Mouse (Mus musculus) stomach, postnatal 0 days (tissue): ENCODE results near the gene S100a14. TPM values are rescaled to one million over a fixed set of nuclear protein-coding genes. Genes with fewer than 3 reads are reported as not detected.

Source experiments
- ATAC-seq: fragments of 200-750 bp; cut with Nextera tagmentation; 2 replicates; pipeline ENCODE4 v1.8.0; 2017; ENCODE audit not compliant: low FRiP score, low TSS enrichment
- DNase-seq: peaks from one replicate; pipeline ENCODE4 v3.0.0-alpha.2; 2016; ENCODE audit warnings: low spot score
- H3K27ac ChIP-seq: fragments of 300-500 bp; sonication (generic); replicated peaks from 2 replicates; pipeline ENCODE4 v1.5.1; 2014; ENCODE audit warnings: mild to moderate bottlenecking, control low read depth
- H3K27me3 ChIP-seq: fragments of 300-500 bp; sonication (generic); 2 replicates; pipeline ENCODE4 v1.6.1; 2014; ENCODE audit warnings: low read length; ENCODE audit not compliant: control insufficient read depth, insufficient read depth
- H3K36me3 ChIP-seq: fragments of 300-500 bp; sonication (generic); 2 replicates; pipeline ENCODE4 v1.6.1; 2014; ENCODE audit warnings: low read length, mixed read lengths; ENCODE audit not compliant: control insufficient read depth, insufficient read depth
- H3K4me1 ChIP-seq: fragments of 300-500 bp; sonication (generic); replicated peaks from 2 replicates; pipeline ENCODE4 v1.6.1; 2014; ENCODE audit warnings: antibody characterized with exemption; ENCODE audit not compliant: control insufficient read depth, insufficient read depth
- H3K4me2 ChIP-seq: fragments of 300-500 bp; sonication (generic); replicated peaks from 2 replicates; pipeline ENCODE4 v1.6.1; 2014; ENCODE audit warnings: low read depth, mild to moderate bottlenecking, control low read depth, moderate library complexity
- H3K4me3 ChIP-seq: fragments of 300-500 bp; sonication (generic); 2 replicates; pipeline ENCODE4 v1.5.1; 2014; ENCODE audit warnings: low read depth, low read length, control low read depth
- H3K9ac ChIP-seq: fragments of 300-500 bp; sonication (generic); 2 replicates; pipeline ENCODE4 v1.6.1; 2014; ENCODE audit warnings: mild to moderate bottlenecking, low read length, control low read depth, mixed read lengths
- H3K9me3 ChIP-seq: fragments of 300-500 bp; sonication (generic); 2 replicates; pipeline ENCODE4 v1.6.1; 2016; ENCODE audit warnings: low read length; ENCODE audit not compliant: control insufficient read depth
- CTCF ChIP-seq: IDR thresholded peaks from 2 replicates; pipeline ENCODE4 v1.5.1; 2016; ENCODE audit warnings: antibody characterized with exemption, low read depth, mild to moderate bottlenecking, moderate library complexity
- EP300 ChIP-seq: optimal IDR thresholded peaks from 2 replicates; pipeline ENCODE3; 2016; ENCODE audit warnings: antibody characterized with exemption
- WGBS: fragments of 180-500 bp; shearing (Covaris S2); extraction: QIAGEN DNeasy Blood & Tissue Kit; methylation state at CpG from one replicate; pipeline ENCODE4 v1.1.7; 2014; 5-methylcytosine and 5-hydroxymethylcytosine counted together
- polyA plus RNA-seq: library from polyadenylated mRNA; unstranded; fragments of >200 nt; fragmentation: Nextera tagmentation; extraction: Ambion mirVana; gene quantifications from 2 replicates; pipeline ENCODE4 v1.2.1, GENCODE M21; 2015

S100a14 gene
- polyA plus RNA-seq: 271 and 299 TPM in 2 replicates

DNA sequence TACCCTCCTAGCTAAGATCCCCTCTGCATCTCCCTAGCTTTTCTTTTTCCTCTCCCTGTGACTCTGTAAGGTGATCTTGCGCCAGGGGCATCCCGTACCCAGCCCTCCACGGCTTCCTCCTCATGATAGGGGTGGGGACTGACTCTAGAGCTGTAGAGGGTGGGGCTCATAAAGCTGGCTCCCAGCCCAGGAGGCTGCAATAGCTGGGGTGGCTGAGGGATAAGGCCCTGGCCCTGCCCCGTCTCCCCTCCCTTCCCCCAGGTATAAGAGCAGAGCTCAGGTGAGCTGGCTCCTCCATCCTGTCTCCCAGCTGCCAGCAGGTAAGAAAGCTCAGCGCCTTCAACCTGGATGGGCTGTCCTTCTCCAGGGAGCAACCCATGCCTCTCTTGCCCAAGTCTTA, at the start of gene S100a14:
Gene S100a14, plus strand, starts transcription at position 277 of the 400 bp plus-strand sequence.
- H3K4me1 ChIP-seq: no peaks in the 10 kb centered on the region; the same call in 1 of the 2 replicates
- 31% methylated on average over 5 of the region's 5 CpGs for WGBS
- H3K9me3 ChIP-seq: no peaks in the 10 kb centered on the region
- peak; percentile 82 for DNase-seq
- peak within 1 kb of the TSS; percentile 51 for H3K9ac ChIP-seq
- peak within 1 kb of the TSS; percentile 88 for H3K27ac ChIP-seq
- peak; percentile 94 for ATAC-seq
- no peaks in the 10 kb centered on the region for H3K27me3 ChIP-seq
- H3K4me3 ChIP-seq: peak within 1 kb of the TSS; percentile 37
- H3K4me2 ChIP-seq: peak within 1 kb of the TSS; percentile 46
- TF ChIP-seq CTCF (no peak), EP300 (no peak)
- no peaks in the 10 kb centered on the region for H3K36me3 ChIP-seq

DNA sequence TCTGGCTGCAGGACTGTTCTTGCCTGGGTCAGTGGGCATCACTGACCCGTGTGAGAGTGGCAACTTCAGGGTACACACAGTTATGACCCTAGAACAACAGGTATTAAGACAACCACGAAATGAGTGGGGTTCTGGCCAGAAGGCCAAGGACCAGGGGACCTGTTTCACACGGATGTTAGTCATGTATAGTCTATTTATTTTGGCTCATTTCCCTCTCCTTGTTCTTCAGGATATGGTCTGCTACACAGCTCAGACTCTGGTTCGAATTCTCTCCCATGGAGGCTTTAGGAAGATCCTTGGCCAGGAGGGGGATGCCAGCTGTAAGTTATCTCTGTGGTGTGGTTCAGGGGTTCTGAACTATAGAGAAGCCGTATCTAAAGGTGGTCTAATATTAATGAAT, 39.7 kb upstream of the S100a14 start:
- peak overlapping the region; percentile 50; the same call in 1 of the 2 replicates for H3K27ac ChIP-seq
- ATAC-seq (peak; percentile 21; the same call in 1 of the 2 replicates), DNase-seq (peak; percentile 32)
- H3K9me3 ChIP-seq: no peaks in the 10 kb centered on the region
- H3K27me3 ChIP-seq: no peaks in the 10 kb centered on the region
- H3K9ac ChIP-seq: no peak overlapping the region
- no peak overlapping the region for H3K4me2 ChIP-seq
- TF ChIP-seq EP300 (no peak), CTCF (no peak)
- H3K4me3 ChIP-seq: no peak overlapping the region
- 59% methylated on average over 5 of the region's 5 CpGs for WGBS
- peaks cover 12% of the 10 kb centered on the region for H3K36me3 ChIP-seq
- H3K4me1 ChIP-seq: no peaks in the 10 kb centered on the region; the same call in 1 of the 2 replicates

DNA sequence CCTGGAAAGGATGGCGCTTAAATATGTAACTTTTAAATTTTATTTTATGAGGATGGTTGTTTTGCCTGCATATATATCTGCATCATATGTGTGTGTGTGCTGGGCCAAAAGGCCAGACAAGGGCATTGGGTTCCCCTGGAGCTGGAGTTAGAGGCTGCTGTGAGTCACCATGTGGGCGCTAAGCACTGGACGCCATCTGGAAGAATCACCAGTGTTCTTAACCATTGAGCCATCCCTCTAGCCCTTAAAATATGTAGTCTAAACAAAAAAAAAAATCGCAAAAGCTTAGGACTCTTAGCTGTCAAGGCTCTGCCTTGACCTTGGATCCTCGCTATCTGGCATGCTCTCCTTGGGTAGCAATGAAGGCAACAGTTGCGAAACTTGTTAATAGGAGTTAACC, 38.1 kb upstream of the S100a14 start:
- H3K9ac ChIP-seq: no peak overlapping the region
- H3K4me2 ChIP-seq: no peak overlapping the region
- DNase-seq (no peak), ATAC-seq (no peak)
- 0 out of 2 replicates have a peak, but pooled peaks cover 4% of the 10 kb centered on the region for H3K36me3 ChIP-seq
- no peaks in the 10 kb centered on the region for H3K9me3 ChIP-seq
- 80% methylated on average over 6 of the region's 6 CpGs for WGBS
- H3K4me1 ChIP-seq: no peaks in the 10 kb centered on the region; the same call in 1 of the 2 replicates
- H3K4me3 ChIP-seq: no peak overlapping the region
- no peak overlapping the region for H3K27ac ChIP-seq
- no peaks in the 10 kb centered on the region for H3K27me3 ChIP-seq
- TF ChIP-seq EP300 (no peak), CTCF (no peak)

- peak within 1 kb of the TSS; percentile 64 for H3K4me2 ChIP-seq
- H3K27me3 ChIP-seq: no peaks in the 10 kb centered on the region
- H3K27ac ChIP-seq: peak within 1 kb of the TSS; percentile 85
- no peaks in the 10 kb centered on the region for H3K9me3 ChIP-seq
- H3K36me3 ChIP-seq: peaks cover 2% of the 10 kb centered on the region; the same call in 1 of the 2 replicates
- TF ChIP-seq CTCF: peak; percentile 89
- TF ChIP-seq EP300: no peak
- peak within 1 kb of the TSS; percentile 87 for H3K9ac ChIP-seq
- H3K4me3 ChIP-seq: peak within 1 kb of the TSS; percentile 64
- ATAC-seq (peak; percentile 98), DNase-seq (peak; percentile 98)
- no peaks in the 10 kb centered on the region; the same call in 1 of the 2 replicates for H3K4me1 ChIP-seq
- under 1% methylated on average over 37 of the region's 37 CpGs for WGBS
Observed at GRCm38 (mm10) chr3:90490696-90491256, 35.9 kb upstream of the S100a14 start, which contains the start of gene Snapin. TSS of gene Snapin (minus strand) at chr3:90491033.

DNA sequence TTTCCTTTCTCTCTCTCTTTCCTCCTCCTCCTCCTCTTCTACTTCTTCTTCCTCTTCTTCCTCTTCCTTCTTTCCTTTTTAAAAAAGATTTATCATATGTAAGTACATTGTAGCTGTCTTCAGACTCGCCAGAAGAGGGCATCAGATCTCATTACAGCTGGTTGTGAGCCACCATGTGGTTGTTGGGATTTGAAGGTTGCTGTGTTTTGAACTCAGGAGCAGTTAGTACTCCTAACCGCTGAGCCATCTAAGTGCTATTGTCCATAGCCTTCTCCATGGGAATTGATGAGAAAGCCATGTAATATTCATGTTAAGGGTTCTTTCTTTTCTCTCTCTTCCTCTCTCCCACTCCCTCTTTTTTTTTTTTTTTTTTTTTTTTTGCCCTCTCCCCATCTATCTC, 35.3 kb upstream of the S100a14 start:
- ATAC-seq: peak; percentile 27; the same call in 1 of the 2 replicates
- H3K27me3 ChIP-seq: no peaks in the 10 kb centered on the region
- H3K4me2 ChIP-seq: no peak overlapping the region
- H3K27ac ChIP-seq: no peak overlapping the region
- peaks cover 2% of the 10 kb centered on the region; the same call in 1 of the 2 replicates for H3K36me3 ChIP-seq
- H3K9me3 ChIP-seq: no peaks in the 10 kb centered on the region
- DNase-seq: no peak
- H3K4me1 ChIP-seq: no peaks in the 10 kb centered on the region; the same call in 1 of the 2 replicates
- TF ChIP-seq CTCF (peak; percentile 63), EP300 (no peak)
- H3K4me3 ChIP-seq: no peak overlapping the region
- WGBS: 38% methylated on average over 2 of the region's 2 CpGs
- no peak overlapping the region for H3K9ac ChIP-seq
